Mouse (Mus musculus) intestine, embryonic 15.5 days (tissue): Measurements from ENCODE around the gene Creb3l4. TPM values are rescaled to one million over a fixed set of nuclear protein-coding genes. Genes with fewer than 3 reads are reported as not detected.
A peak's percentile ranks its signal among the peaks of the same experiment; 100 is the strongest.

Experiments
- ATAC-seq: fragments of 200-750 bp; cut with Nextera tagmentation; 2 replicates; pipeline ENCODE4 v1.8.0; 2017; ENCODE audit warnings: moderate TSS enrichment, moderate library complexity
- H3K27ac ChIP-seq: fragments of 300-500 bp; sonication (generic); 2 replicates; pipeline ENCODE4 v1.5.1; 2015; ENCODE audit warnings: mild to moderate bottlenecking, inconsistent platforms
- H3K27me3 ChIP-seq: fragments of 300-500 bp; sonication (generic); replicated peaks from 2 replicates; pipeline ENCODE4 v1.6.1; 2015; ENCODE audit warnings: inconsistent platforms
- H3K36me3 ChIP-seq: fragments of 300-500 bp; sonication (generic); 2 replicates; pipeline ENCODE4 v1.6.1; 2015; ENCODE audit warnings: inconsistent platforms
- H3K4me1 ChIP-seq: fragments of 300-500 bp; sonication (generic); replicated peaks from 2 replicates; pipeline ENCODE4 v1.6.1; 2015; ENCODE audit warnings: inconsistent platforms
- H3K4me2 ChIP-seq: fragments of 300-500 bp; sonication (generic); replicated peaks from 2 replicates; pipeline ENCODE4 v1.6.1; 2015; ENCODE audit warnings: mild to moderate bottlenecking, inconsistent platforms
- H3K4me3 ChIP-seq: fragments of 300-500 bp; sonication (generic); replicated peaks from 2 replicates; pipeline ENCODE4 v1.5.1; 2015; ENCODE audit warnings: inconsistent platforms
- H3K9ac ChIP-seq: fragments of 300-500 bp; sonication (generic); 2 replicates; pipeline ENCODE4 v1.6.1; 2015; ENCODE audit warnings: inconsistent platforms
- H3K9me3 ChIP-seq: fragments of 300-500 bp; sonication (generic); 2 replicates; pipeline ENCODE4 v1.6.1; 2016; ENCODE audit warnings: inconsistent platforms
- WGBS: fragments of 180-500 bp; shearing (Covaris S2); methylation state at CpG from one replicate; pipeline ENCODE4 v1.1.7; 2015; 5-methylcytosine and 5-hydroxymethylcytosine counted together
- polyA plus RNA-seq: library from polyadenylated mRNA; unstranded; fragments of >200 nt; fragmentation: Nextera tagmentation; extraction: Ambion mirVana; gene quantifications from 2 replicates; pipeline ENCODE4 v1.2.1, GENCODE M21; 2015

Gene Creb3l4
- polyA plus RNA-seq, 1 experiment from 2014 or later: 10.7 TPM

- ATAC-seq: no peak
- no peaks in the 10 kb centered on the region for H3K27me3 ChIP-seq
- no peak overlapping the region for H3K27ac ChIP-seq
- H3K9ac ChIP-seq: no peak overlapping the region
- 43% methylated on average over 1 of the region's 1 CpGs for WGBS
- no peaks in the 10 kb centered on the region for H3K9me3 ChIP-seq
- H3K36me3 ChIP-seq: no peaks in the 10 kb centered on the region
- no peak overlapping the region for H3K4me3 ChIP-seq
- H3K4me2 ChIP-seq: no peak overlapping the region
- no peaks in the 10 kb centered on the region for H3K4me1 ChIP-seq
Observed at GRCm38 (mm10) chr3:90202884-90203283, 40.4 kb downstream of the Creb3l4 start.

- no peak for ATAC-seq
- Histone ChIP-seq H3K9ac (no peak overlapping the region), H3K27me3 (no peaks in the 10 kb centered on the region), H3K4me2 (no peak overlapping the region), H3K27ac (no peak overlapping the region), H3K4me1 (no peaks in the 10 kb centered on the region), H3K9me3 (no peaks in the 10 kb centered on the region), H3K36me3 (no peaks in the 10 kb centered on the region), H3K4me3 (no peak overlapping the region)
- WGBS: 79% methylated on average over 1 of the region's 1 CpGs
Observed at GRCm38 (mm10) chr3:90197548-90197947, 45.8 kb downstream of the Creb3l4 start.

- Histone ChIP-seq H3K9ac (no peak overlapping the region), H3K27me3 (no peaks in the 10 kb centered on the region), H3K36me3 (no peaks in the 10 kb centered on the region), H3K4me2 (no peak overlapping the region), H3K4me1 (no peaks in the 10 kb centered on the region), H3K9me3 (no peaks in the 10 kb centered on the region), H3K4me3 (no peak overlapping the region), H3K27ac (no peak overlapping the region)
- ATAC-seq: no peak
- 73% methylated on average over 1 of the region's 1 CpGs for WGBS
Observed at GRCm38 (mm10) chr3:90195644-90196043, 47.7 kb downstream of the Creb3l4 start.

- H3K27ac ChIP-seq: no peak overlapping the region
Observed at GRCm38 (mm10) chr3:90194759-90195158, 48.6 kb downstream of the Creb3l4 start.

GRCm38 (mm10) chr3:90190859-90191510 is 52.3 kb downstream of the Creb3l4 start:
- Histone ChIP-seq H3K27ac (peak overlapping the region; percentile 24; the same call in 1 of the 2 replicates), H3K4me2 (no peak overlapping the region)

More at GRCm38 (mm10) chr3:90194759-90195158, 48.6 kb downstream of the Creb3l4 start:
- no peaks in the 10 kb centered on the region for H3K27me3 ChIP-seq
- no peak overlapping the region for H3K9ac ChIP-seq
- no peaks in the 10 kb centered on the region for H3K4me1 ChIP-seq
- no peak overlapping the region for H3K4me3 ChIP-seq
- no peak overlapping the region for H3K4me2 ChIP-seq
- no peaks in the 10 kb centered on the region for H3K9me3 ChIP-seq
- ATAC-seq: no peak
- no peaks in the 10 kb centered on the region for H3K36me3 ChIP-seq
- 54% methylated on average over 4 of the region's 4 CpGs for WGBS

More at GRCm38 (mm10) chr3:90190859-90191510, 52.3 kb downstream of the Creb3l4 start:
- 58% methylated on average over 11 of the region's 11 CpGs for WGBS
- no peaks in the 10 kb centered on the region for H3K4me1 ChIP-seq
- no peak overlapping the region for H3K9ac ChIP-seq
- peak; percentile 88 for ATAC-seq
- no peaks in the 10 kb centered on the region for H3K27me3 ChIP-seq
- H3K36me3 ChIP-seq: no peaks in the 10 kb centered on the region
- no peak overlapping the region for H3K4me3 ChIP-seq
- H3K9me3 ChIP-seq: no peaks in the 10 kb centered on the region

Other genes starting within 250 kb of the Creb3l4 start
- 128 and 134 TPM in 2 replicates for gene Hax1, start 244.7 kb downstream of the Creb3l4 start, polyA plus RNA-seq
- gene 4933434E20Rik, start 191.9 kb downstream of the Creb3l4 start, polyA plus RNA-seq: 188 TPM in 2 replicates
- gene Ubap2l, start 190.9 kb downstream of the Creb3l4 start, polyA plus RNA-seq: 141 and 164 TPM in 2 replicates
- 562 and 582 TPM in 2 replicates for gene Tpm3, start 170.9 kb downstream of the Creb3l4 start, polyA plus RNA-seq
- 0.25 and 0.33 TPM in 2 replicates for gene Nup210l, start 139.4 kb downstream of the Creb3l4 start, polyA plus RNA-seq
- gene Rps27, start 29.9 kb downstream of the Creb3l4 start, polyA plus RNA-seq: 1,458 and 1,499 TPM in 2 replicates
- gene Rab13, start 29.8 kb downstream of the Creb3l4 start, polyA plus RNA-seq: 23.1 and 23.5 TPM in 2 replicates
- 111 and 113 TPM in 2 replicates for gene Jtb, start 11.9 kb downstream of the Creb3l4 start, polyA plus RNA-seq
- gene Slc39a1, start 4.7 kb upstream of the Creb3l4 start, polyA plus RNA-seq: 114 and 119 TPM in 2 replicates
- gene Crtc2, start 10.7 kb upstream of the Creb3l4 start, polyA plus RNA-seq: 18.6 and 19.0 TPM in 2 replicates
- 2.3 and 3.9 TPM in 2 replicates for gene Dennd4b, start 21.7 kb upstream of the Creb3l4 start, polyA plus RNA-seq
- gene Gatad2b, start 49.7 kb upstream of the Creb3l4 start, polyA plus RNA-seq: 9.0 and 9.7 TPM in 2 replicates
- 10.6 and 12.4 TPM in 2 replicates for gene Slc27a3, start 146.4 kb upstream of the Creb3l4 start, polyA plus RNA-seq
- 28.6 and 29.8 TPM in 2 replicates for gene Ints3, start 190.1 kb upstream of the Creb3l4 start, polyA plus RNA-seq
- gene Npr1, start 222.4 kb upstream of the Creb3l4 start, polyA plus RNA-seq: 5.7 and 6.2 TPM in 2 replicates
- gene Ilf2, start 232.6 kb upstream of the Creb3l4 start, polyA plus RNA-seq: 146 and 157 TPM in 2 replicates
- 69.8 and 74.0 TPM in 2 replicates for gene Snapin, start 247.5 kb upstream of the Creb3l4 start, polyA plus RNA-seq